Mouse (Mus musculus) heart, embryonic 13.5 days (tissue): Measurements from ENCODE around the gene Gm49388. TPM values are rescaled to one million over a fixed set of nuclear protein-coding genes. Genes with fewer than 3 reads are reported as not detected.
"Not testable (repeated sequence)": the region's sequence is repeated elsewhere in the genome, so short reads cannot be mapped to it uniquely, and the experiment has no call there.

Experiments
- ATAC-seq: fragments of 200-750 bp; cut with Nextera tagmentation; 2 replicates; pipeline ENCODE4 v1.8.0; 2017; ENCODE audit warnings: moderate TSS enrichment; ENCODE audit not compliant: insufficient number of reproducible peaks, low FRiP score, low TSS enrichment; ENCODE audit errors: extremely low read depth
- H3K27ac ChIP-seq: fragments of 300-500 bp; sonication (generic); replicated peaks from 2 replicates; pipeline ENCODE4 v1.5.1; 2015; ENCODE audit warnings: moderate library complexity, mild to moderate bottlenecking, inconsistent platforms
- H3K27me3 ChIP-seq: fragments of 300-500 bp; sonication (generic); replicated peaks from 2 replicates; pipeline ENCODE4 v1.6.1; 2015; ENCODE audit warnings: mild to moderate bottlenecking, inconsistent platforms
- H3K36me3 ChIP-seq: fragments of 300-500 bp; sonication (generic); 2 replicates; pipeline ENCODE4 v1.6.1; 2015; ENCODE audit warnings: mild to moderate bottlenecking, inconsistent platforms
- H3K4me1 ChIP-seq: fragments of 300-500 bp; sonication (generic); 2 replicates; pipeline ENCODE4 v1.6.1; 2015; ENCODE audit warnings: inconsistent platforms
- H3K4me2 ChIP-seq: fragments of 300-500 bp; sonication (generic); 2 replicates; pipeline ENCODE4 v1.6.1; 2015; ENCODE audit warnings: inconsistent platforms, mild to moderate bottlenecking, moderate library complexity
- H3K4me3 ChIP-seq: fragments of 300-500 bp; sonication (generic); 2 replicates; pipeline ENCODE4 v1.5.1; 2015; ENCODE audit warnings: moderate library complexity, mild to moderate bottlenecking, inconsistent platforms
- H3K9ac ChIP-seq: fragments of 300-500 bp; sonication (generic); 2 replicates; pipeline ENCODE4 v1.6.1; 2015; ENCODE audit warnings: inconsistent platforms, mild to moderate bottlenecking, moderate library complexity
- H3K9me3 ChIP-seq: fragments of 300-500 bp; sonication (generic); 2 replicates; pipeline ENCODE4 v1.6.1; 2016; ENCODE audit warnings: inconsistent platforms
- WGBS: fragments of 180-500 bp; shearing (Covaris S2); methylation state at CpG from one replicate; pipeline ENCODE4 v1.1.7; 2015; ENCODE audit warnings: mixed read lengths; 5-methylcytosine and 5-hydroxymethylcytosine counted together
- polyA plus RNA-seq: library from polyadenylated mRNA; unstranded; fragments of >200 nt; fragmentation: Nextera tagmentation; extraction: Ambion mirVana; gene quantifications from 2 replicates; pipeline ENCODE4 v1.2.1, GENCODE M21; 2015

Gene Gm49388
- polyA plus RNA-seq, 1 experiment from 2014 or later, result not detected

DNA sequence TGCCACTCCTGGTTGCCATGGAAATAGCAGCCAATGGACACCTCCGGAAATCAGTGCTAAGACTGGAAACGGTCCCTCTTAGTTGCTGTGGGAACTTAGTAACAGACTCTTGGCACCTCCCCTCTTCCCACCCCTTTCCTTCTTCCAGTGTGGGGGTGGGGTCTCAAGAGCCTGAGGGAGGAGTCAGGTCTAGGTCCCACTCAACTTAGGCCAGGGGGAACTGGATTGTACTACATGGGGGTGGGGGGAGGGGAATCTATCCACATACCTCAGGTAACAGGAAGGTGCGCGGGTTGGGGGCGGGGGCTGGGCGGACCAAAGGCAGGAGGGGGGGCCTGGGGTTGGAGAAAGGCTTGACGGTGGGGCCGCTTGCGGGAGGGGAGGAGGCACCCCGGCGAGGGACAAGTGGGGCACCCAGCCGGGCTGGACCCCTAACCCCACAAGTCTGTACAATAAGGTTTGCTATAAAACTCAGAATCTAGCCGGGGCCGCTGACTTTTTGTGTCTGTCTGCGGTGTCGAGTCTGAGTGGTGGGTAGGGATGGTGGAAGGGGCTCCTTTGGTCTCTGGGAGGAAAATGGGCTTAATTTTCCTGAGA lies 16.3 kb upstream of the Gm49388 start:
- peak overlapping the region; percentile 77 for H3K4me2 ChIP-seq
- H3K4me1 ChIP-seq, result peaks cover 34% of the 10 kb centered on the region
- H3K4me3 ChIP-seq, result peak overlapping the region; percentile 64
- H3K27me3 ChIP-seq, result no peaks in the 10 kb centered on the region
- H3K9ac ChIP-seq, result peak overlapping the region; percentile 92
- H3K36me3 ChIP-seq, result peaks cover 47% of the 10 kb centered on the region
- ATAC-seq, result peak; percentile 71
- no peaks in the 10 kb centered on the region for H3K9me3 ChIP-seq
- 2% methylated on average over 16 of the region's 16 CpGs for WGBS
- H3K27ac ChIP-seq, result peak overlapping the region; percentile 80

DNA sequence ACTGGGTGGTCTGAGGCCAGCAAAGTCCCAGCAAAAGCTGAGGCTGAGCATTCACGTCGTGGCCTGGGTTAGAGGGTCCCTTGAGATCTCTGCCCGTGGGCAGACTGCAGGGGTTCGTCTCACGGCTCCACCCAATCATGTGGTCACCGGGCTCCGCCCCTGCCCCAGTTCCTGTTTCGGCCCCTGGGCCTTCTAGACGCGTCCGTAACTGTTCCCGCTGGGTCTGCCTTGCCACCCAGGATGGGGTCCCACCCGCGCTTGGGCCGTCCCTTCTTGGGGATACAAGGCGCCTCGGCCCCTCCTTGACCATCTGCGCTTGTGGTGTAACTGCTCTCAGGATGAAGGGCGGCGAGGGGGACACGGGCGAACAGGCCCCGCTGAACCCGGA lies 15.8 kb upstream of the Gm49388 start, which contains the start of gene Orai3:
Gene Orai3, plus strand, starts transcription at position 165 of the 388 bp plus-strand sequence.
- WGBS, result under 1% methylated on average over 24 of the region's 24 CpGs
- H3K4me3 ChIP-seq, result peak within 1 kb of the TSS; percentile 64
- peak; percentile 71; the same call in 1 of the 2 replicates for ATAC-seq
- peaks cover 34% of the 10 kb centered on the region for H3K4me1 ChIP-seq
- H3K9ac ChIP-seq, result peak within 1 kb of the TSS; percentile 92
- H3K27me3 ChIP-seq, result no peaks in the 10 kb centered on the region
- H3K27ac ChIP-seq, result peak within 1 kb of the TSS; percentile 80
- peaks cover 41% of the 10 kb centered on the region for H3K36me3 ChIP-seq
- H3K4me2 ChIP-seq, result peak within 1 kb of the TSS; percentile 77
- H3K9me3 ChIP-seq, result no peaks in the 10 kb centered on the region

DNA sequence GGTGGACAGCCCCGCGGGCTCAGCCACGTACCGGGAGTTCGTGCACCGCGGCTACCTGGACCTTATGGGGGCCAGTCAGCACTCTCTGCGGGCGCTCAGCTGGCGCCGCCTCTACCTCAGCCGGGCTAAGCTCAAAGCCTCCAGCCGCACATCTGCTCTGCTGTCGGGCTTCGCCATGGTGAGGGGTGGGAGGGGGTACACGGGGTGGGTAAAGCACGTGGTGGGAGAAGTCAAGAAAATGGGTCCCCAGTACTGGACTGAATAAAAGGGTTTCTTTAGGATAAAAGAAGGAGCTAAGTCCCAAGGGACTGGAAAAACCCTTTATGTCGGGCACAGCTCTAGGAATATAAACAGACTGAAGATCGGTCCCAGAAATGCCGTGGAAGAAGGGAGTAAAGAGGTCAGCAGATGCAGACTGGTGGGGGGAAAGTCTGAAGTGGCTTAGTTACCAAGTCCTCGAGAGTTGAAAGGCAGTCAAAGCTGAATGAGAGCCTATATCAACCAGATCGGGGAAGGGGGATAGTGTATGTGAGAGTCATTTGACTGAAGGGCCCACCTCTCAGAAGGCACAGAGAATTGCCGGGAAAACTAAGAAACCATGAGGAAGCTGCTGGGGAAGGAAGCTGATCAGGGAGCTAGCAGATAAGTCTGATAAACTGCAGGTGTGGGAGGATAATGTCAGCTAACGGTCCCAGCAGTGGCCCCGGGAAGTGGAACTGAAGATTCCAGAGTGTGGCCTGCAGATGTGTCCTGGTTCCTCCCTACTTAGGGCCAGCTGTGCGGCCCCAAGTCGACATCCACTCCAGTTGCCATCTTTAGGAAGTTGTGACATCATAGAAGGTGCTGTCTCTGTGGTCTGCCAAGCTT lies 15.1 kb upstream of the Gm49388 start:
- WGBS, result 2% methylated on average over 27 of the region's 27 CpGs
- peaks cover 36% of the 10 kb centered on the region for H3K4me1 ChIP-seq
- H3K27ac ChIP-seq, result peak overlapping the region; percentile 80
- H3K27me3 ChIP-seq, result no peaks in the 10 kb centered on the region
- no peaks in the 10 kb centered on the region for H3K9me3 ChIP-seq
- peak; percentile 31; the same call in 1 of the 2 replicates for ATAC-seq
- H3K4me3 ChIP-seq, result peak overlapping the region; percentile 64
- H3K9ac ChIP-seq, result peak overlapping the region; percentile 92
- peak overlapping the region; percentile 77 for H3K4me2 ChIP-seq
- peaks cover 35% of the 10 kb centered on the region for H3K36me3 ChIP-seq

DNA sequence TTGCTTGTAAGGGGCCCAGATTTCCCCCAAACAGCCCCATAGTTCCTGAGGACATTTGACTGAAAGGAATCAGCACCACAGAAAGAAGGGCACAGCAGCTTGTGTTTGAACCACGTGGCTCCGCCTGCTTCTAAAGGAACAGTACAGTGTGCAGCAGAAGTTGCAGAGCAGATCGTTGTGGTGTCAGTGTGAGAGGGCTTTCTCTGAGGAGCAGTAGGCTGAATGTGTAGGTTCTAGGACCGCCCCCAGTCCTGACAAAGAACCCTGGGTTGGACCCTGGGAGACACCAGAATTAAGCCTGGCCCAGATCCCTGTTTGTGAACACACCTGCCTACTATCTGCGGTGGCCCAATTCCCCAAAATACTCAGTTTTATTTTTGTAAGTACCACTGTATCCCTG lies 14.1 kb upstream of the Gm49388 start:
- H3K9ac ChIP-seq, result peak overlapping the region; percentile 92
- H3K27me3 ChIP-seq, result no peaks in the 10 kb centered on the region
- H3K27ac ChIP-seq, result 0 out of 2 replicates have a peak overlapping the region, but pooled peaks have one; percentile 80
- no peaks in the 10 kb centered on the region for H3K9me3 ChIP-seq
- H3K4me2 ChIP-seq, result peak overlapping the region; percentile 77
- H3K4me1 ChIP-seq, result peaks cover 44% of the 10 kb centered on the region
- no peak for ATAC-seq
- H3K4me3 ChIP-seq, result no peak overlapping the region
- peaks cover 25% of the 10 kb centered on the region for H3K36me3 ChIP-seq
- 65% methylated on average over 5 of the region's 5 CpGs for WGBS

DNA sequence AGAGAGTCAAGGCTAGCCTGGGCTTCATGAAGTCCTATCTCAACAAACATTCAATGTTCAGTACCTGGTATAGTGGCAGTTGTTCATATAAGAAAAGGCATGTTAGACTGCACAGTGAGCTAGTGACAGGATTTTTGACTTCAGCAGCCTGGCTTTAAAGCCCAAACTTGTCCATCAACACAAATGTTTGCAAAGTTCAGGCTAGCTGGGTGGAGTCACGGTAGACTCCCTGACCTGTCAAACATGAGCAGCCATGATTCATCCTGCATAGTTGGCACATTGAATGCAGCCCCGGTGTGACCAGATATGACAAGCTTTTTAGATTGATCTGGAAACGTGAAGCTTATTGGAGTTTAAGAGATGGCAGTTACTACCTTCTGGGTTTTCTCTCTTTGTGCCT lies 13.3 kb upstream of the Gm49388 start:
- H3K9me3 ChIP-seq, result no peaks in the 10 kb centered on the region
- no peak overlapping the region for H3K4me3 ChIP-seq
- no peak overlapping the region for H3K27ac ChIP-seq
- peaks cover 44% of the 10 kb centered on the region for H3K4me1 ChIP-seq
- no peak for ATAC-seq
- H3K9ac ChIP-seq, result no peak overlapping the region
- peaks cover 17% of the 10 kb centered on the region for H3K36me3 ChIP-seq
- H3K4me2 ChIP-seq, result no peak overlapping the region
- WGBS, result 74% methylated on average over 3 of the region's 3 CpGs
- H3K27me3 ChIP-seq, result no peaks in the 10 kb centered on the region

DNA sequence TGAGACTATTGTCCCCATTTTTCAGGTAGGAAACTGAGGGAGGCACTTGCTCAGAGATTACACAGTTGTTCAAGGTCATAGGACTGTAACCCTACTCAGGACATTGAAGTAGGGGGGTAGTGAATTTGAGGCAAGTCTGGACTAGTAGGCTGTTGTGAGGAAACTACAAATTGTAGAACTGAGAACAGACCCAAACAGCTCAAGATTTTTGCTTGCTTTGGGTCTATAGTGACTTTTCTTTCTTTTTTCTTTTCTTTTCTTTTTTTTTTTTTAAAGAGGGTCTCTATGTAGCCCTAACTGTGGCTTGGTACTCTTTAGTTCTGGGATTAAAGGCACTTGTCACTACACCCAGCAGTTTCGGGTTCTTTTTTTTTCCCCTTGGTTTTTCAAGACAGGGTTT lies 12.9 kb upstream of the Gm49388 start:
- Histone ChIP-seq H3K4me1 (peaks cover 44% of the 10 kb centered on the region), H3K36me3 (peaks cover 12% of the 10 kb centered on the region), H3K4me2 (no peak overlapping the region), H3K9me3 (no peaks in the 10 kb centered on the region), H3K27me3 (no peaks in the 10 kb centered on the region), H3K27ac (no peak overlapping the region), H3K4me3 (no peak overlapping the region), H3K9ac (no peak overlapping the region)
- WGBS, result 84% methylated on average over 1 of the region's 1 CpGs
- ATAC-seq, result no peak

DNA sequence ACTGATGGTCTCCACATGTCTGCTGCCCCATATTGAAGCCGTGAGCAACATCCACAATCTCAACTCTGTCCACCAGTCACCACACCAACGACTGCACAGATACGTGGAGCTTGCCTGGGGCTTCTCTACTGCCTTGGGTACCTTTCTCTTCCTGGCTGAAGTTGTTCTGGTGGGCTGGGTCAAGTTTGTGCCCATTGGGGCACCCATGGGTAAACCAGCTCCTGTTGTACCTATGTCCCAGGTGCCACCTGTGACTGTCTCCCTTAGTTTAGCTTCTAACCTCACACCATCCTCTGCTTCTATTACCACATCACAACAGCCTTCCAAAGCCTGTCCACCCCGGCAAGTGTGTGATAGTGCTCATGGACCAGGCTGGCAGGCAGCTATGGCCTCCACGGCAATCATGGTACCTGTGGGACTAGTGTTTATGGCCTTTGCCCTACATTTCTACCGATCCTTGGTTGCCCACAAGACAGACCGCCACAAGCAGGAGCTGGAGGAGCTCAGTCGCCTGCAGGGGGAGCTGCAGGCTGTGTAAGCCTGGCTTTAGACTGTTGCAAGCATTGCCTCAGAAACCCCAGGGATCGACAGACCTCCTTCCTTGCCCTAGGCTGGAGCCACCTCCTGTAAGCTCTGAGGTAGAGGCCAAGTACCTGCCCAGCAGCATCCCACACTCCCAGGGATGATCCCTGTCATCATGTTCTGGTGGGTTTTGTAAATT lies 11.6 kb upstream of the Gm49388 start:
- ATAC-seq, result no peak
- WGBS, result 36% methylated on average over 9 of the region's 9 CpGs
- Histone ChIP-seq H3K4me2 (no peak overlapping the region), H3K36me3 (peaks cover 6% of the 10 kb centered on the region), H3K9ac (no peak overlapping the region), H3K27ac (no peak overlapping the region), H3K9me3 (no peaks in the 10 kb centered on the region), H3K4me3 (no peak overlapping the region), H3K27me3 (no peaks in the 10 kb centered on the region), H3K4me1 (peaks cover 44% of the 10 kb centered on the region)

DNA sequence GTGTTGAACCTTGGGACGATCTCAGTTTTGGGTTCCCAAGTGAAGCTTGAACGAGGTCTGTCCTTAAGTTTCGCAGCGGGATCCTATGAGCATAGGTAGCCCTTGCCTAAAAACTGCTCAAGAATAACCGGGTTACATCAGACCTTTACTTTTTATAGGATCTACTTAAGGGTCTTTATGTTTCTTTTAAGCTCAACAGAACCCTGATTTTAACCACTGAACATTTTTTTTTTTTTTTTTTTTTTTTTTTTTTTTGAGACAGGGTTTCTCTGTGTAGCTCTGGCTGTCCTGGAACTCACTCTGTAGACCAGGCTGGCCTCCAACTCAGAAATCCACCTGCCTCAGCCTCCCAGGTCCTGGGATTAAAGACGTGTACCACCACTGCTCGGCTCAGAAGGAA lies 9.6 kb upstream of the Gm49388 start:
- H3K27me3 ChIP-seq, result not testable (repeated sequence)

DNA sequence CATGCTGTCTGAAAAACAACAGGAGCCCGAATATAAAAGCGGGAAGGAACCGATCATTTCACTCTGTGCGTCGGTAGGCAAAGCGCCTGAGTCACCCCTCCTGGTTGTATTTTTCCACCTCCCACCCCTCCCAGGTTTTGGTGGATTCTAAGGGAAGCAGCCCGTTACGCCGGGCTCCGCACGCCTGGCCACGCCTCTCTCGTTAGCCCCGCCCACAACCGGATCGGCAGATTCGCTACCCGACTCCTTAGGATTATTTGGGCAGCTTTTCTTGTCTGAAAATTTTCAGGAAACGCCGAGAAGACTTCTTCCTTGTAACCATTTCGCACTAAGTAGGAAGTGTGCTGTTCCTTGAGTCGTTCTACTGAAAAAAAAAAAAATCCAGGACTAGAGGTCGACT lies 9.0 kb upstream of the Gm49388 start, which contains the start of gene Setd1a:
Gene Setd1a, plus strand, starts transcription at position 245 of the 400 bp plus-strand sequence.
- peak; percentile 72 for ATAC-seq
- WGBS, result under 1% methylated on average over 23 of the region's 23 CpGs
- Histone ChIP-seq H3K27ac (peak within 1 kb of the TSS; percentile 99), H3K36me3 (peaks cover 32% of the 10 kb centered on the region), H3K9me3 (no peaks in the 10 kb centered on the region), H3K4me1 (peaks cover 22% of the 10 kb centered on the region), H3K9ac (peak within 1 kb of the TSS; percentile 96), H3K4me3 (peak within 1 kb of the TSS; percentile 92), H3K4me2 (peak within 1 kb of the TSS; percentile 95), H3K27me3 (no peaks in the 10 kb centered on the region)

More for the DNA sequence above, 9.6 kb upstream of the Gm49388 start:
- H3K9me3 ChIP-seq, ATAC-seq: not testable (repeated sequence)
- H3K9ac ChIP-seq, result peak overlapping the region; percentile 96
- H3K36me3 ChIP-seq, result peaks cover 26% of the 10 kb centered on the region
- H3K4me1 ChIP-seq, result peaks cover 28% of the 10 kb centered on the region
- 73% methylated on average over 7 of the region's 7 CpGs for WGBS
- peak overlapping the region; percentile 95 for H3K4me2 ChIP-seq
- H3K4me3 ChIP-seq, result peak overlapping the region; percentile 92
- H3K27ac ChIP-seq, result peak overlapping the region; percentile 99

DNA sequence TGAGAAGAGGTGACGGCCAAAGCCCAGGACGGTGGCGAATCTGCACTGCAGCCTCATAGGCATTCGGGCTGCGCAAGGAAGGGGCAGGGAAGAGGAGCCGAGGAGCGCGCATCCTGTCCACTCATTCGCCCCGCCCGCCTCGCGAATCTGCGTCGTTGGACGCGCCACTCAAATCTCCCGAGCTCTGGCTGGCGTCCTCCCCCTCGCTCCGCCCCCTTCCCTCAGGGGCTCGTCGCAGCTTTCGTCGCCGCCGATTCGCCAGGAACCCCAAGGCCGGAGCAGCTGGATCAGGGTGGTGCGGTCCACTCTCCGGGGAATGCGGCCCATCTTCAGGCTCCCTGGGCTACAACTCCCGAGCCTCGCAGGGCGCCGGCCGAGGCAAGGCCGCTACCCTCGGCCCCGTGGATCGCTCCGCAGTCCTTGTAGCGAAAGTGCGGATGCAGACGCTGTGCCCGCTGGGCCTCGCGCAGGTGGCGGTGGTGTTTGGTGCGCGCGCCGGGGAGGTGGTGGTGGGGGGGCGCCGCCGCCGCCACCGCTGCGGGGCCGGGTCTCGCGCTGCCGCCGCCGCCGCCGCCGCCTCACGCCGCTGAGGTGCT lies 8.4 kb upstream of the Gm49388 start:
- WGBS, result under 1% methylated on average over 61 of the region's 70 CpGs
- peak; percentile 82 for ATAC-seq
- peak overlapping the region; percentile 96 for H3K9ac ChIP-seq
- peak overlapping the region; percentile 92 for H3K4me3 ChIP-seq
- H3K4me1 ChIP-seq, result peaks cover 22% of the 10 kb centered on the region
- peak overlapping the region; percentile 95 for H3K4me2 ChIP-seq
- peak overlapping the region; percentile 99 for H3K27ac ChIP-seq
- H3K27me3 ChIP-seq, result no peaks in the 10 kb centered on the region
- no peaks in the 10 kb centered on the region for H3K9me3 ChIP-seq
- peaks cover 38% of the 10 kb centered on the region for H3K36me3 ChIP-seq
